Mouse (Mus musculus) ES-Bruce4 (cell line): ENCODE measurements around the gene Lbp. TPM values are rescaled to one million over a fixed set of nuclear protein-coding genes. Genes with fewer than 3 reads are reported as not detected.
A peak's percentile ranks its signal among the peaks of the same experiment; 100 is the strongest.

ENCODE experiments used
- H3K27ac ChIP-seq: 2 replicates; pipeline ENCODE4 v1.5.1; 2012; ENCODE audit warnings: low read length, inconsistent platforms; ENCODE audit not compliant: insufficient read depth
- H3K27me3 ChIP-seq: 2 replicates; pipeline ENCODE4 v1.6.1; 2012; ENCODE audit warnings: mild to moderate bottlenecking, low read length, inconsistent platforms; ENCODE audit not compliant: control insufficient read depth, poor library complexity, insufficient read depth, severe bottlenecking
- H3K36me3 ChIP-seq: 2 replicates; pipeline ENCODE4 v1.6.1; 2012; ENCODE audit warnings: inconsistent platforms, mild to moderate bottlenecking, low read length, moderate library complexity; ENCODE audit not compliant: control insufficient read depth, poor library complexity, insufficient read depth, severe bottlenecking
- H3K4me1 ChIP-seq: one replicate; pipeline ENCODE4 v1.8.1; 2011; ENCODE audit warnings: low read length; ENCODE audit not compliant: control insufficient read depth, insufficient read depth
- H3K4me3 ChIP-seq: 2 replicates; pipeline ENCODE4 v1.5.1; 2011; ENCODE audit warnings: low read depth, mild to moderate bottlenecking, low read length
- H3K9ac ChIP-seq: 2 replicates; pipeline ENCODE4 v1.6.1; 2012; ENCODE audit warnings: low read depth, mild to moderate bottlenecking, inconsistent platforms; ENCODE audit not compliant: poor library complexity, severe bottlenecking
- H3K9me3 ChIP-seq: replicated peaks from 2 replicates; pipeline ENCODE4 v1.6.1; 2012; ENCODE audit warnings: mild to moderate bottlenecking, low read length, inconsistent platforms; ENCODE audit not compliant: control insufficient read depth, poor library complexity, insufficient read depth, severe bottlenecking
- CTCF ChIP-seq: IDR thresholded peaks from one replicate; pipeline ENCODE4 v1.8.1; 2011; ENCODE audit warnings: low read depth, low read length
- EP300 ChIP-seq: IDR thresholded peaks from 2 replicates; pipeline ENCODE4 v1.6.1; 2011; ENCODE audit warnings: low read depth, low read length; ENCODE audit not compliant: insufficient read depth
- POLR2A ChIP-seq: IDR thresholded peaks from one replicate; pipeline ENCODE4 v1.8.1; 2011; ENCODE audit warnings: low read length; ENCODE audit not compliant: insufficient read depth
- polyA plus RNA-seq: library from polyadenylated mRNA; stranded (reverse); fragments of >200 nt; gene quantifications from 2 replicates; pipeline ENCODE4 v1.2.4, GENCODE M21; 2011; ENCODE audit warnings: low read depth; ENCODE audit not compliant: missing spikeins, insufficient read depth, insufficient read length

The Lbp gene
- polyA plus RNA-seq, 1 experiment, result 0.43 TPM

DNA sequence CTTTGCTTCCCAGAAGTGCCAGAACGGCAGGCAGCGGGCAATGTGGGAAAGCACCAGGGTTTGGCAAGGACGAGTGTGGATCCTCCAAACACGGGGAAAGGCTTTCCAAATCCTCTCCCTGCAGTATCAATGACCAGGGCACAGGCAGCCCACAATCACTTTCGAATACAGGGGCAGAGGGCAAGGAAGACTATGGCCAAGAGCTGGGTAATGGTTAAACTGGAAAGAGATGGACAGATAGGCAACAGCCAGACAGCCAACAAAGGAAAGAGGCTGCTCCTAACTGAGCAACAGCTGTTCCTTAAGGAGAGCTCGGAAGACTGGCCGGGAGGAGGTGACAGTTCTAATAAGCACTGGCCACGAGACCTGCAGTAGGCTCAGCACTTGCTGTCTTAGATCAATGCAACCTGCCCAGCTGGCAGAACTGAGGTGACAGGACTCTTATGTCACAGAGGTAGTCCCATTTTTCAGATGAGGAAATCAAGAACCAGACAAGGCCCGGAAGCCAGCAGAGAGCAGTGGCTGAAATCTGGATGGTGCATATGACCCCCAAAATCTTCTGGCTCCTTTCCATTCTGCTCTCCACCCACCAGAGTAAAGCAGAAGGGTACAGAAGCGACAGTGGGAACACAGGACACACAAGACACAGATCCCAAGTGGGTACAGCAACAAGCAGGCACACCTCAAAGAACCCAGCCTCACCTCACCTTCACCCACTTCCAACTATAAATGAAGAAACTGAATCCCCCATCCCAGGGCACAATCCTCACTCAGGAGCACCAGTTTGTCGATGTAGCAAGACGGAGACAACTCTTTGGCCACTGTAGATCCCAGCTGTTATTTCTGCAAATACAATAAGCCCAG is 53.7 kb downstream of the Lbp start:
- Histone ChIP-seq H3K27me3 (no peaks in the 10 kb centered on the region), H3K4me1 (no peaks in the 10 kb centered on the region), H3K36me3 (peaks cover 57% of the 10 kb centered on the region), H3K4me3 (peak overlapping the region; percentile 96), H3K9me3 (no peaks in the 10 kb centered on the region), H3K9ac (peak overlapping the region; percentile 95), H3K27ac (no peak overlapping the region)
- no peak for TF ChIP-seq CTCF
- no peak for TF ChIP-seq POLR2A
- TF ChIP-seq EP300, result no peak

DNA sequence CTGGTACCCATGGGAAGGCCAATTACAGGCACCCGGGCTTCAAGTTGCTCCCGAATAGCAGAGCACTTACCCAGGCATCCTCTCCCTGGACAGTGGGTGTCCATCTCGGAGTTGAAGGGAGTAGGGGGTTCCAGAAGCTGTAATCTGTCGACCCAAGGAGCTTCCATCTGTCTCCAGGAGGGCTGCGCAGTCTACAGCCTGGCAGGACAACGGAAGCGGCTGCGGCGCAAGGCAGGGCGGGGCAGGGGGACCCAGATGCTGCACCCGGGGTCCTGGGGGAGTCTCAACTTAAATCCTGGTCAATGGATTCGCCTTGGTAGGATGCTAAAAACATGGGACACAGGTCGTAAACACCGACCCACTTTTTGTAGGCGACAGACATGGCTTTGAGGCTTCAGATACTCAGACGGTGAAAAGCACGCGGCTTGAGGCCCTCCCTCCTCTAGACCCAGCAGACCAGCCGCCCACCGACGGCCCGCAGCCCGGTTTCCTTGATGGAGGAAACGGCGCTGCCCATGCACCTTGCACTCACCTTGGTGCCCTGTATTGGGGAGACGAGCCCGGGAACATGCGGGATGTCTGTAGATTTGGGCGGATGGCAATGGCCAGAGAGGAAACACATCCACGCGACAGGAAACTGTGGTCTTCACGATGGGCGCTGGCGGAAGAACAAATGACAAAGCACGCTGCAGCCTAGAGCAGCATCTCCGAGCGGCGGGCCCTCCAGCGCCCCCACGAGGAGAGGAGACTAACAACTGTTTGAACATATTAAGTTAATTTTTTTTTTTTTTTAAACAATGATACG is 54.8 kb downstream of the Lbp start:
- Histone ChIP-seq H3K27ac (peak overlapping the region; percentile 19), H3K4me1 (no peaks in the 10 kb centered on the region), H3K9ac (peak overlapping the region; percentile 95), H3K36me3 (peaks cover 46% of the 10 kb centered on the region), H3K4me3 (peak overlapping the region; percentile 96), H3K27me3 (no peaks in the 10 kb centered on the region), H3K9me3 (no peaks in the 10 kb centered on the region)
- TF ChIP-seq POLR2A (peak; percentile 71), EP300 (0 out of 2 replicates have a peak, but pooled peaks have one; percentile 7), CTCF (peak; percentile 60)

DNA sequence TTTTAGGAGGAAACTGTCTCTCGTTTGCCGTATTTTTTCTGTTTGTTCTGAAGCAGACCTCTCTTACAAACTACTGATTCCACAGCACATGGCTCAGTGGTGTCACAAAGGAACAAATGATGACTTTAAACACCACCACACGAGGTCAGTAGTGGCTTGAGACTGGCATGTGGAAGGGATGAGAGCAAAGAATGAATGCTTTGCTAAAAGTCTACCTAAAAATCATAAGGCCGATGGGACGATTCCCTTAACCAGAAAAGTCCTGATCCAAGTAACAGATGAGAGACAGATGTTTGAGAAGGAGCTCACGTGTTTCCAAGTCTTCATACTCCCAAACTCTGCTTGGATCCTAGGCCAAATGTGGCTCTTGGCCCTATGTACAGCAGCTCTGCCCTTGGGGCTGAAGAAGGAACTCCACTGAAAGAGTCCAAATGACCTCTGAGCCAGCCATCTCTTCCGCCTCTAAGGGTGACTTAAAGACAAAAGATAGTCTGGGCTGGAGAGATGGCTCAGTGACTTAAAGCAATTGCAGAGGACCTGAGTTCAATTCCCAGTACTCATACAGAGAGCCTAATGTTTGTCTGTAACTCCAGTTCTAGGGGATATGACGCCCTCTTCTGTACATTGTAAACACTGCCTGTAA is 55.5 kb downstream of the Lbp start:
- peak overlapping the region; percentile 85 for H3K27ac ChIP-seq
- peak overlapping the region; percentile 43 for H3K9ac ChIP-seq
- peaks cover 39% of the 10 kb centered on the region for H3K36me3 ChIP-seq
- TF ChIP-seq POLR2A (no peak), EP300 (no peak), CTCF (no peak)
- H3K27me3 ChIP-seq, result no peaks in the 10 kb centered on the region
- H3K9me3 ChIP-seq, result no peaks in the 10 kb centered on the region
- no peak overlapping the region for H3K4me3 ChIP-seq
- no peaks in the 10 kb centered on the region for H3K4me1 ChIP-seq

GRCm38 (mm10) chr2:158364175-158364574 is 57.9 kb downstream of the Lbp start:
- peaks cover 15% of the 10 kb centered on the region for H3K36me3 ChIP-seq
- TF ChIP-seq EP300 (no peak), CTCF (no peak), POLR2A (no peak)
- no peaks in the 10 kb centered on the region for H3K27me3 ChIP-seq
- no peak overlapping the region for H3K27ac ChIP-seq
- no peaks in the 10 kb centered on the region for H3K4me1 ChIP-seq
- no peak overlapping the region for H3K4me3 ChIP-seq
- H3K9ac ChIP-seq, result no peak overlapping the region
- H3K9me3 ChIP-seq, result no peaks in the 10 kb centered on the region

DNA sequence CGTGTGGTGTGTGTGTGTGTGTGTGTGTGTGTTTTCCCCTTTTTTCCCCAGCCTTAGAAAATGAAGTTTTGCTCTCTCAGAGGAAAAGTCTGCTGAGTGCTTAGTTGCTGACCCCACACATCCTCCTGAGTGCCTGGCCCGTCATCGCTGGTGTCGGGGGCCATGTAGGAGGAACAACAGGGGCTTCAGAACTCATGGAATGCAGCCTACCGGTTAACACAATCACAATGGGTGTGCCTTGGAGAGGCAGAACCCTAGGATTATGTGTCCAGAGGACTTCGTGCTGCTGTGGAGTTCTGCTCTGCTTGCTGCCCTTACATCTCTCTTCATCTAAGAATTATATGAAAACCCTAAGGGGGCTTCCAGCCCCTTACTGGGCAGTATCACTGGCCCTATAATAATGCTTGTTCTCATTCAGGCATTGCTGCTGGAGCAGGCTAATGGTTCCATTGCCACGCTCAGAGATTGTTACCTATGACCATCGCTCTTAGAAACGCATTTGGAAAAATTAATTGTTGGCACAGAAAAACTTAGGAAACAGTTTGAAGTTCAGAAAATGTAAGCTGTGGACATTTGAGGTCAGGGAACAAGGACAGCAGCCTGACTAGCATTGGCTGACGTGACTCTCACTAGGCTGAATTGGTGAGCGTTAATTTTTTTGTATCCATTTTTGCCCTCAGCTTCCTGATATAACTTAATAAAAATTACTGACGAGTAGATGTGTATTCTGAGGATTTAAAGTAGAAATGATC is 59.0 kb downstream of the Lbp start:
- peaks cover 4% of the 10 kb centered on the region for H3K36me3 ChIP-seq
- no peak overlapping the region for H3K4me3 ChIP-seq
- TF ChIP-seq CTCF (no peak), EP300 (no peak), POLR2A (no peak)
- no peaks in the 10 kb centered on the region for H3K4me1 ChIP-seq
- H3K9ac ChIP-seq, result no peak overlapping the region
- no peaks in the 10 kb centered on the region for H3K27me3 ChIP-seq
- no peak overlapping the region for H3K27ac ChIP-seq
- no peaks in the 10 kb centered on the region for H3K9me3 ChIP-seq
